16 mouse cellular contexts compared by ENCODE assay signal in genomic region chr4:150769043-150769442, GRCm38 (mm10).
A peak's percentile ranks its signal among the peaks of the same experiment; 100 is the strongest.
DNase-seq lines count a peak whose midpoint lies in the region; ATAC-seq and TF ChIP-seq lines count a peak whose summit lies in the region.
"Had no signal": no experiment of that assay in that cellular context is flagged by ENCODE, and none has a peak within 500 bp of the region (broad histone marks: within the 10 kb centered on the region; RNA-seq: fewer than 3 reads in every experiment).

No protein-coding gene starts in this region.

- H3K9me3 ChIP-seq in lung, embryonic 15.5 days = no peaks in the 10 kb centered on the region
- H3K9me3 ChIP-seq in intestine, embryonic 16.5 days (ENCODE audit: control insufficient read depth, low read length) = peaks cover 1% of the 10 kb centered on the region; the same call in 1 of the 2 replicates
- H3K9me3 ChIP-seq in stomach, postnatal 0 days (ENCODE audit: control insufficient read depth, low read length) = no peaks in the 10 kb centered on the region
- 0 out of 2 replicates have a peak, but pooled peaks cover 5% of the 10 kb centered on the region for H3K9me3 ChIP-seq in midbrain, embryonic 16.5 days (replicated peaks; ENCODE audit: control insufficient read depth, low read length, poor library complexity, severe bottlenecking)

- H3K27ac ChIP-seq in lung, embryonic 15.5 days = no peak overlapping the region; the same call in 1 of the 2 replicates
- no peak overlapping the region for H3K27ac ChIP-seq in intestine, embryonic 16.5 days (ENCODE audit: low read length)
- no peak overlapping the region for H3K27ac ChIP-seq in stomach, postnatal 0 days (replicated peaks)
- H3K27ac ChIP-seq in midbrain, embryonic 16.5 days (ENCODE audit: low read length) = no peak overlapping the region
- H3K27ac ChIP-seq: forebrain, embryonic 15.5 days; hindbrain, postnatal 0 days; liver, embryonic 14.5 days; neural tube, embryonic 13.5 days had no signal

- TF ChIP-seq CTCF in stomach, postnatal 0 days (IDR thresholded peaks at IDR 0.05; ENCODE audit: low read depth) = no peak

- DNase-seq in heart, adult 11 months = peak; percentile 94
- DNase-seq in heart, postnatal 25 days (ENCODE audit: low spot score) = no peak
- DNase-seq in lung, postnatal 25 days (ENCODE audit: low spot score) = no peak
- DNase-seq in stomach, postnatal 0 days (ENCODE audit: low spot score) = no peak
- no peak for DNase-seq in left cerebral cortex, postnatal 10 days (ENCODE audit: extremely low spot score in 1 of 2, low spot score in 2 of 2)
- DNase-seq: cerebellum, postnatal 36 days; layer of hippocampus, adult 9-11 months; right cerebral cortex, adult 18-20 months had no signal

- H3K27me3 ChIP-seq in lung, embryonic 15.5 days = no peaks in the 10 kb centered on the region
- no peaks in the 10 kb centered on the region for H3K27me3 ChIP-seq in intestine, embryonic 16.5 days (replicated peaks; ENCODE audit: control insufficient read depth, insufficient read depth, low read length)
- no peaks in the 10 kb centered on the region for H3K27me3 ChIP-seq in stomach, postnatal 0 days (ENCODE audit: control insufficient read depth, insufficient read depth, low read length)
- H3K27me3 ChIP-seq in midbrain, embryonic 16.5 days (ENCODE audit: control insufficient read depth, insufficient read depth, low read depth, low read length) = no peaks in the 10 kb centered on the region
- H3K27me3 ChIP-seq: forebrain, embryonic 15.5 days; neural tube, embryonic 13.5 days had no signal

- H3K4me3 ChIP-seq in lung, embryonic 15.5 days = no peak overlapping the region
- H3K4me3 ChIP-seq in intestine, embryonic 16.5 days (ENCODE audit: low read length) = no peak overlapping the region
- H3K4me3 ChIP-seq in stomach, postnatal 0 days (ENCODE audit: low read depth, low read length) = no peak overlapping the region
- no peak overlapping the region for H3K4me3 ChIP-seq in midbrain, embryonic 16.5 days (ENCODE audit: low read depth, low read length)
- H3K4me3 ChIP-seq: forebrain, embryonic 15.5 days; neural tube, embryonic 13.5 days had no signal

- intact Hi-C loops in heart, postnatal 25 days (cut with DNase I) = no loop called here
- intact Hi-C loops in left cerebral cortex, postnatal 10 days (cut with DNase I) = no loop called here

- no peak for TF ChIP-seq EP300 in stomach, postnatal 0 days (optimal IDR thresholded peaks at IDR 0.05)

- H3K36me3 ChIP-seq in lung, embryonic 15.5 days = no peaks in the 10 kb centered on the region
- H3K36me3 ChIP-seq in intestine, embryonic 16.5 days (ENCODE audit: control insufficient read depth, insufficient read depth, low read length) = no peaks in the 10 kb centered on the region
- H3K36me3 ChIP-seq in stomach, postnatal 0 days (ENCODE audit: control insufficient read depth, insufficient read depth, low read length) = no peaks in the 10 kb centered on the region
- H3K36me3 ChIP-seq in midbrain, embryonic 16.5 days (ENCODE audit: control insufficient read depth, insufficient read depth, low read length) = no peaks in the 10 kb centered on the region
- H3K36me3 ChIP-seq: forebrain, embryonic 15.5 days; neural tube, embryonic 13.5 days had no signal

- no peak overlapping the region for H3K4me2 ChIP-seq in lung, embryonic 15.5 days
- no peak overlapping the region for H3K4me2 ChIP-seq in intestine, embryonic 16.5 days (ENCODE audit: low read depth, low read length)
- no peak overlapping the region for H3K4me2 ChIP-seq in stomach, postnatal 0 days (replicated peaks; ENCODE audit: low read depth)
- H3K4me2 ChIP-seq in midbrain, embryonic 16.5 days (ENCODE audit: low read length) = no peak overlapping the region
- H3K4me2 ChIP-seq: forebrain, embryonic 15.5 days; midbrain, embryonic 11.5 days; neural tube, embryonic 13.5 days had no signal

- ATAC-seq in lung, embryonic 15.5 days (ENCODE audit: borderline replicate concordance, extremely low read depth, low FRiP score, low TSS enrichment) = peak; percentile 27; the same call in 1 of the 2 replicates
- peak; percentile 38; the same call in 1 of the 2 replicates for ATAC-seq in intestine, embryonic 16.5 days
- 0 out of 2 replicates have a peak, but pooled peaks have one; percentile 39 for ATAC-seq in stomach, postnatal 0 days (ENCODE audit: low FRiP score, low TSS enrichment)
- no peak for ATAC-seq in midbrain, embryonic 16.5 days
- ATAC-seq: forebrain, embryonic 15.5 days; hindbrain, postnatal 0 days had no signal

- peaks cover 5% of the 10 kb centered on the region; the same call in 1 of the 2 replicates for H3K4me1 ChIP-seq in lung, embryonic 15.5 days
- no peaks in the 10 kb centered on the region for H3K4me1 ChIP-seq in intestine, embryonic 16.5 days (ENCODE audit: control insufficient read depth, insufficient read depth, low read length)
- H3K4me1 ChIP-seq in stomach, postnatal 0 days (replicated peaks; ENCODE audit: control insufficient read depth, insufficient read depth) = no peaks in the 10 kb centered on the region
- no peaks in the 10 kb centered on the region for H3K4me1 ChIP-seq in midbrain, embryonic 16.5 days (ENCODE audit: control insufficient read depth, insufficient read depth, low read length)
- H3K4me1 ChIP-seq: forebrain, embryonic 15.5 days had no signal

- WGBS in lung, embryonic 15.5 days = 24% methylated on average over 7 of the region's 7 CpGs
- WGBS in intestine, embryonic 16.5 days = 44% methylated on average over 7 of the region's 7 CpGs
- WGBS in stomach, postnatal 0 days = 33% methylated on average over 7 of the region's 7 CpGs
- 80% methylated on average over 7 of the region's 7 CpGs for WGBS in midbrain, embryonic 16.5 days

- no peak overlapping the region for H3K9ac ChIP-seq in lung, embryonic 15.5 days
- no peak overlapping the region for H3K9ac ChIP-seq in intestine, embryonic 16.5 days (ENCODE audit: low read depth, low read length)
- H3K9ac ChIP-seq in stomach, postnatal 0 days (ENCODE audit: low read length) = no peak overlapping the region
- no peak overlapping the region for H3K9ac ChIP-seq in midbrain, embryonic 16.5 days (ENCODE audit: low read depth, low read length)
- H3K9ac ChIP-seq: forebrain, embryonic 15.5 days; liver, embryonic 14.5 days; neural tube, embryonic 13.5 days had no signal
